ENCODE assay signal across 26 mouse cellular contexts in genomic region chr10:61823731-61824115, GRCm38 (mm10). TPM values are rescaled to one million over a fixed set of nuclear protein-coding genes. Genes with fewer than 3 reads are reported as not detected.
DNase-seq lines count a peak whose midpoint lies in the region; ATAC-seq and TF ChIP-seq lines count a peak whose summit lies in the region.
"Had no signal": no experiment of that assay in that cellular context is flagged by ENCODE, and none has a peak within 500 bp of the region (broad histone marks: within the 10 kb centered on the region; RNA-seq: fewer than 3 reads in every experiment).

No protein-coding gene starts in this region.

- H3K9me3 ChIP-seq in midbrain, embryonic 11.5 days (ENCODE audit: control insufficient read depth, low read length) = no peaks in the 10 kb centered on the region
- H3K9me3 ChIP-seq in midbrain, embryonic 13.5 days = no peaks in the 10 kb centered on the region
- H3K9me3 ChIP-seq in embryonic facial prominence, embryonic 10.5 days = no peaks in the 10 kb centered on the region
- H3K9me3 ChIP-seq: intestine, embryonic 15.5 days; limb, embryonic 13.5 days; liver, embryonic 12.5 days; megakaryocyte, embryonic 14.5 days; stomach, embryonic 15.5 days had no signal

- H3K9ac ChIP-seq in midbrain, embryonic 11.5 days (ENCODE audit: low read length) = no peak overlapping the region
- H3K9ac ChIP-seq in midbrain, embryonic 13.5 days (replicated peaks) = no peak overlapping the region
- H3K9ac ChIP-seq: hindbrain, embryonic 14.5 days; intestine, embryonic 15.5 days; limb, embryonic 13.5 days; liver, embryonic 12.5 days; stomach, embryonic 15.5 days had no signal

- no peak overlapping the region for H3K4me2 ChIP-seq in midbrain, embryonic 11.5 days
- H3K4me2 ChIP-seq in midbrain, embryonic 13.5 days (replicated peaks) = no peak overlapping the region
- H3K4me2 ChIP-seq: hindbrain, embryonic 14.5 days; intestine, embryonic 15.5 days; limb, embryonic 13.5 days; liver, embryonic 12.5 days; stomach, embryonic 15.5 days had no signal

- H3K4me1 ChIP-seq in midbrain, embryonic 11.5 days (ENCODE audit: control insufficient read depth, insufficient read depth, low read length) = peaks cover 14% of the 10 kb centered on the region
- peaks cover 10% of the 10 kb centered on the region; the same call in 1 of the 2 replicates for H3K4me1 ChIP-seq in midbrain, embryonic 13.5 days (replicated peaks)
- peaks cover 63% of the 10 kb centered on the region for H3K4me1 ChIP-seq in embryonic facial prominence, embryonic 10.5 days
- H3K4me1 ChIP-seq: liver, embryonic 12.5 days; megakaryocyte, embryonic 14.5 days had no signal

- no peak for ATAC-seq in midbrain, embryonic 11.5 days (ENCODE audit: low FRiP score)
- ATAC-seq in midbrain, embryonic 13.5 days = no peak
- ATAC-seq: forebrain, embryonic 16.5 days; intestine, embryonic 15.5 days; liver, embryonic 12.5 days; midbrain, embryonic 16.5 days; Patski had no signal

- no peaks in the 10 kb centered on the region for H3K27me3 ChIP-seq in midbrain, embryonic 11.5 days (ENCODE audit: control insufficient read depth, insufficient read depth, low read length)
- no peaks in the 10 kb centered on the region for H3K27me3 ChIP-seq in midbrain, embryonic 13.5 days
- H3K27me3 ChIP-seq in embryonic facial prominence, embryonic 10.5 days (replicated peaks; ENCODE audit: low read depth, poor library complexity, severe bottlenecking) = no peaks in the 10 kb centered on the region
- H3K27me3 ChIP-seq: intestine, embryonic 15.5 days; limb, embryonic 13.5 days; liver, embryonic 12.5 days; stomach, embryonic 15.5 days had no signal

- no peak overlapping the region for H3K4me3 ChIP-seq in midbrain, embryonic 11.5 days (ENCODE audit: low read depth, low read length)
- no peak overlapping the region for H3K4me3 ChIP-seq in midbrain, embryonic 13.5 days (replicated peaks)
- H3K4me3 ChIP-seq in embryonic facial prominence, embryonic 10.5 days = peak overlapping the region; percentile 28
- no peak overlapping the region for H3K4me3 ChIP-seq in layer of hippocampus, adult 2 months
- H3K4me3 ChIP-seq: heart, adult 2 months; intestine, embryonic 15.5 days; limb, embryonic 13.5 days; liver, embryonic 12.5 days; megakaryocyte, embryonic 14.5 days; myocyte; stomach, embryonic 15.5 days had no signal

- no peak overlapping the region for H3K27ac ChIP-seq in midbrain, embryonic 11.5 days (ENCODE audit: low read depth, low read length)
- no peak overlapping the region for H3K27ac ChIP-seq in midbrain, embryonic 13.5 days
- H3K27ac ChIP-seq in embryonic facial prominence, embryonic 10.5 days (replicated peaks) = peak overlapping the region; percentile 82
- no peak overlapping the region for H3K27ac ChIP-seq in layer of hippocampus, adult 2 months
- H3K27ac ChIP-seq: heart, adult 2 months; hindbrain, embryonic 14.5 days; intestine, embryonic 15.5 days; limb, embryonic 13.5 days; liver, embryonic 12.5 days; stomach, embryonic 15.5 days had no signal

- no peaks in the 10 kb centered on the region for H3K36me3 ChIP-seq in midbrain, embryonic 11.5 days (ENCODE audit: control insufficient read depth, insufficient read depth, low read length)
- no peaks in the 10 kb centered on the region for H3K36me3 ChIP-seq in midbrain, embryonic 13.5 days
- H3K36me3 ChIP-seq in embryonic facial prominence, embryonic 10.5 days (replicated peaks) = no peaks in the 10 kb centered on the region
- H3K36me3 ChIP-seq: intestine, embryonic 15.5 days; limb, embryonic 13.5 days; liver, embryonic 12.5 days; stomach, embryonic 15.5 days had no signal

- peak; percentile 73 for DNase-seq in midbrain, embryonic 11.5 days (ENCODE audit: low spot score, missing footprints)
- peak; percentile 69 for DNase-seq in embryonic facial prominence, embryonic 10.5 days (ENCODE audit: low spot score)
- peak; percentile 58 for DNase-seq in hindlimb bud, embryonic 11.5 days (ENCODE audit: extremely low spot score, low read depth, low spot score)
- no peak for DNase-seq in layer of hippocampus, adult 2 months (ENCODE audit: low spot score in 2 of 2)
- no peak for DNase-seq in urinary bladder, postnatal 14 days (ENCODE audit: low spot score)
- no peak for DNase-seq in lung, postnatal 4 days
- DNase-seq: cerebellum, adult 11-12 months; cerebellum, postnatal 10 days; gastrocnemius, postnatal 14 days; heart, adult 2 months; kidney, adult 8-10 months; kidney, postnatal 10 days; lung, adult 2 months; right cerebral cortex, adult 18-20 months; thymus, postnatal 4 days had no signal

- TF ChIP-seq CTCF in layer of hippocampus, adult 2 months (conservative IDR thresholded peaks at IDR 0.05) = no peak

- WGBS in midbrain, embryonic 11.5 days = 92% methylated on average over 4 of the region's 4 CpGs
- WGBS in midbrain, embryonic 13.5 days = 88% methylated on average over 4 of the region's 4 CpGs
- WGBS in embryonic facial prominence, embryonic 10.5 days = 34% methylated on average over 4 of the region's 4 CpGs

RNA-seq across cellular contexts. Expression of gene H2afy2, which starts 39.8 kb away (rescaled TPM):
- polyA plus RNA-seq in midbrain, embryonic 11.5 days (2014; fragmentation: Nextera tagmentation; extraction: Ambion mirVana) = 272 and 287 TPM in 2 replicates
- 350 and 366 TPM in 2 replicates for polyA plus RNA-seq in midbrain, embryonic 13.5 days (2015; fragmentation: Nextera tagmentation; extraction: Ambion mirVana)
- polyA plus RNA-seq in embryonic facial prominence, embryonic 10.5 days (2016; fragmentation: Nextera tagmentation; extraction: Ambion mirVana) = 368 and 392 TPM in 2 replicates
- total RNA-seq in layer of hippocampus, adult 2 months (2021) = 10 to 100 TPM; 14.3 to 14.7 TPM

Comparison
In these comparisons a context has a peak if more than half of its experiments do, and no peak if none do; other contexts are left out.
1. DNase-seq: peak in midbrain, embryonic 11.5 days (single experiment), embryonic facial prominence, embryonic 10.5 days (single experiment) and hindlimb bud, embryonic 11.5 days (single experiment); none in layer of hippocampus, adult 2 months (0 of 2), urinary bladder, postnatal 14 days (single experiment) and lung, postnatal 4 days (0 of 2).